Mouse (Mus musculus): ENCODE data around the gene Hivep3.

Hivep3 gene

GRCm38 (mm10) chr4:119751408-119752006 lies 17.9 kb downstream of the Hivep3 start:
- in situ Hi-C loops (cut with MboI; ENCODE audit: low pct_unique_long_range_greater_than_20kb in 1 of 2, low sequenced_read_pairs in 2 of 2, unreplicated experiment in 1 of 2): no loop called here

DNA sequence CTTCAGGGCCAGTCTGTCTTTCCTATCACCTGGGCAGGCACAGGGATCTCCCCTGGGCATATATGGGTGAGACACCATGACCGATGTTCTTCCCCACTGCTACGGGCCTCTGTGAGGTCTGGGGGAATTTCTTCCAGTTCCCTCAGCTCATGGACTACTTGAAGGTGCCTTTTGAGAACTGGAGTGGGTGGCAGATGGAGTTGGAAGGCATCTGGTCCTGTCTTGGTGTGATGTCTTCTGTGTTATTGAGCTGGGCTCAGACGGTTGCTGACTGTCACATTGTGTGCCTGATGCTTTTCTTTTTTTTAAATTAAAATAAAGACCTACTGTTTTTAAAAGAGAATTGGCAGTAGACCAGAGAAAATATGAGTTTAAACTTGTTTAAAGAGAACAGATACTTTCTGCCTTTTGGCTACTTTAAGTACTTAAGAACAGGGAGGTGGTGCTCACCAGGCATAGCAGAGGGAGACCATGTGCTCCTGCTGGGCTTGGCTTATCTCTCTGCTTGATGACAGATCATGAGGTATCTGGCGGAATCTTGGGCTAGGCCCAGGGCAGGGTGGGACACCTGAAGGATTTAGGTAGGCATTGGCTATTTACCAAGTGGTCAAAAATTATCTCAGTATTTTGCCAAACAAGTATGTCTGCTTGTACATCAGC lies 26.1 kb downstream of the Hivep3 start:
- in situ Hi-C loops (cut with MboI; ENCODE audit: low pct_unique_long_range_greater_than_20kb in 1 of 2, low sequenced_read_pairs in 2 of 2, unreplicated experiment in 1 of 2): no loop called here

GRCm38 (mm10) chr4:119760820-119761219 lies 27.2 kb downstream of the Hivep3 start:
- in situ Hi-C loops (cut with MboI; ENCODE audit: low pct_unique_long_range_greater_than_20kb in 1 of 2, low sequenced_read_pairs in 2 of 2, unreplicated experiment in 1 of 2): no loop called here

DNA sequence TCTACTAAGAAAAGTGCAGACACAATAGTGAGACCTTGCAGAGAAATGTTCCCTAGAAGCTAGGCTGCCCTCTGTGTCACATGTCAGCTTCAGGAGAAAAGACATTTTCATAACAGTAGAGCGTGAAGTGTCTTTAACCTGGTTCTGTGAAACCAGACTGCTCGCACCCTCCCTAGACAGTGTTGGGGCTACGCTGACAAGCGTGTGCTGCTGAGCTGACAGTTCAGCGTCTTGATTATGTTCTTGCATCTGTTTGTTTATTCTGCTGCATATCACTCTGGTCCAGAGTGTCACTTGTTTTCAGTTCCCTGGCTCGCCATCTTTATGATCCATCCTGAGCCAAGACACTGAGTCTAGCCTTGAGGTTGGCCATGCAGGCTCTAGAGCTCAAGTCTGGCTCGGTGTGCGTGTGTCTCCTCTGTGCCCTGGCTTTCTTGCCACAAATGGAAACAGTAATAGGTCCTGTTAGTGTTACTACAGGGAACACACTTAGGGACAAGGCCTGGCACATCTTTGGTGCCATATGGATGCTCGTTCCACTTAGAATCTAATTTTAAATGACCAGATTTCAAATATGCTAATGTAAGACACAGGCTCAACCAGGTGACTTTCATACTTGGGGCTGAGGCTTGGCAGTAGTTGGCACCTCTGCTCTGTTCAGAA lies 28.0 kb downstream of the Hivep3 start:
- in situ Hi-C loops (cut with MboI; ENCODE audit: low pct_unique_long_range_greater_than_20kb in 1 of 2, low sequenced_read_pairs in 2 of 2, unreplicated experiment in 1 of 2): no loop called here

GRCm38 (mm10) chr4:119762171-119762570 lies 28.6 kb downstream of the Hivep3 start:
- in situ Hi-C loops (cut with MboI; ENCODE audit: low pct_unique_long_range_greater_than_20kb in 1 of 2, low sequenced_read_pairs in 2 of 2, unreplicated experiment in 1 of 2): no loop called here

- in situ Hi-C loops (cut with MboI; ENCODE audit: low pct_unique_long_range_greater_than_20kb in 1 of 2, low sequenced_read_pairs in 2 of 2, unreplicated experiment in 1 of 2): no loop called here
These were observed 34.5 kb downstream of the Hivep3 start for GRCm38 (mm10) chr4:119768046-119768445.

GRCm38 (mm10) chr4:119775913-119776312 lies 42.3 kb downstream of the Hivep3 start:
- in situ Hi-C loops (cut with MboI; ENCODE audit: low pct_unique_long_range_greater_than_20kb in 1 of 2, low sequenced_read_pairs in 2 of 2, unreplicated experiment in 1 of 2): no loop called here

DNA sequence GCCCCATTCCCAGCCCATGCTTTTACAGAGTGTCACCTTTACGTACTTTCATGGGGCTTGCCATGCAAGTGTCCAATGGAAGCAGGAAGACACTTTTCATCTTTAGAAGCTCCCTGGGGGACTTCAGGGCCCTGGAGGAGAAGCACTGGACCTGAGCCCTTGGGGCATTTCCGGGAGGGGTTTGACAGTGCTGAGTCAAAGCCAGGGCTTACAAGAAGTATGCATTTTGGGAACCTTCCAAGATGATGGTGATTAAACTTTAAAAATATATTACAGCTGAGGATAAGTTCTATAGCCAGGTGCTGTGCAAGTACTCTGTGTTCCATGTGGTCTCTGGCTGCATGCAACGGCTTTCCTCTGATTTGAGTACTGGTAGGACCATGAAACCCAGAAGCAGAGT lies 43.6 kb downstream of the Hivep3 start:
- in situ Hi-C loops (cut with MboI; ENCODE audit: low pct_unique_long_range_greater_than_20kb in 1 of 2, low sequenced_read_pairs in 2 of 2, unreplicated experiment in 1 of 2): no loop called here

DNA sequence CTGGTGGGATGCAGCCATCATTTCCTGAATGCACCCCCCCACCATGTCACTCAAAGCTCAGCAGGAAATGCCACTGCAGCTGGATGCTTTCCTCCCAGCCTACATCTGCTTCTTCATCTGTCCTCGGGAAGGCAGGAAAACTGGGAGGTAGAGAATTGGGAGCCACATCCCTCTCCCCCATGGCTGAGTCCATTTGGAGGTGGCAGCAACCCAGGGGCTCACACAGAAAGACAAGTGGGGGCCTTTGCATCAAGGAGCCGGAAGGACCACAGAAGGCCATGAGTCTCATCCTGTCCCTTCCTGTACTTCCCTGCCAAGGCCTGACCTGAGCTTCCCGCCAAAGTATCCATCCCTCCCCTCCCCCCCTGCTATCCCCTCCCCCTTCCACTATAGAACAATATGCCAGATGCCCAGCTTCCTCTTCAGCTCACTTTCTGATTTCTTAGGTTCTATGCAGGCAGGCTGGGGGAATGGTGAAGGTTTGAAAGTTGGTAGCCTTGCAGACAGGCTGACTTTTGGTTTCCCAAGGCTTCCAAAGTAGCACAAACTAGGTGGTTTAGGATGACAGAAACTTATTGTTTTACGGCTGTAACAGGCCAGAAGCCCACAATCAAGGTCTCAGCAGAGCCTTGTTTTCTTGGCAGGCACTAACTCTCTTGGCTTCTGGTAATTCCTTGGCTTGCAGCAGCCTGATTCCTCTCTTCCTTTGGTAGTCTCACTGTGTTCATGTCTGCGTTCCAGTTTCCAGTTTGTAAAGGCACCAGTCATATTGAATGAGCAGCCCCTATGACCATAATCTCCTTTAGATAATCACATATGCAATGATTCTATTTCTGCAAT lies 46.2 kb downstream of the Hivep3 start:
- in situ Hi-C loops (cut with MboI; ENCODE audit: low pct_unique_long_range_greater_than_20kb in 1 of 2, low sequenced_read_pairs in 2 of 2, unreplicated experiment in 1 of 2): no loop called here

DNA sequence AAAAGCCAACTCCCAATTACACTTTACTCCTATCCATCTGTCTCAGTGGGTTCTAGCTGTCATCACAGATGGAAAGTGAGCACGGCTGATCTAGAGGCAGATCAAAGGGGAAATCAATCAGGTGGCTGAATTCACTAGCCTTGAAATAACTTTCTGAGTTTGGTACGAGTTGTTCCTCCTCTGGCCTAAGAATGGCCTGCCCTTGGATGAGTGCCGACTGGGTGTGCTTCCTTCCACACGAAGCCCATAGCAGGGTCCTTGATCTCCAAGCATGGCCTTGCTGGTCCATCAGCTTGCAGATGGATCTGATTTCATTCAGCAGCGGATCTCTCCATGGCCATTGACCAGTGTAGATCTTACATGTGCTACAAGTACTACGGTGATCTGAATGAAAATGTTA lies 47.3 kb downstream of the Hivep3 start:
- in situ Hi-C loops (cut with MboI; ENCODE audit: low pct_unique_long_range_greater_than_20kb in 1 of 2, low sequenced_read_pairs in 2 of 2, unreplicated experiment in 1 of 2): no loop called here

GRCm38 (mm10) chr4:119784959-119785358 lies 51.4 kb downstream of the Hivep3 start:
- in situ Hi-C loops (cut with MboI; ENCODE audit: low pct_unique_long_range_greater_than_20kb in 1 of 2, low sequenced_read_pairs in 2 of 2, unreplicated experiment in 1 of 2): no loop called here

GRCm38 (mm10) chr4:119786307-119786706 lies 52.7 kb downstream of the Hivep3 start:
- in situ Hi-C loops (cut with MboI; ENCODE audit: low pct_unique_long_range_greater_than_20kb in 1 of 2, low sequenced_read_pairs in 2 of 2, unreplicated experiment in 1 of 2): no loop called here

DNA sequence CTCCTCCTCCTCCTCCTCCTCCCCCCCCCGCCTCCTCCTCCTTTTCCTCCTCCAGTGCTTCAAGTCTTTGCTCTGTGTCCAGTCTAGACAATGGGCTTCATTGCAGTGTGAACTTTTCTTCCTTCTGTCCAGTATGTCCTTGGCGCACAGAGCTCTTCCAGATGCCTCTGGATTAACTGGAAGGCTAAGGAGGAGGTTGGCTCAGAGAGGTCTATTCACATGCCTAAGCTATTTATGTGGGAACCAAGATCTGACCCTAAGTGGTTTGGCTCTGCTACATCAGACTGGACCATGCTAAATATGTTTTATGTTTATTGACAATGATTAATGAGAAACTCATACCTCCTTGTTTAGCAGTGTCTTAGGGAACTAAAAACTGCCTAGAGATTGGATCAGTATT lies 53.1 kb downstream of the Hivep3 start:
- in situ Hi-C loops (cut with MboI; ENCODE audit: low pct_unique_long_range_greater_than_20kb in 1 of 2, low sequenced_read_pairs in 2 of 2, unreplicated experiment in 1 of 2): no loop called here

- in situ Hi-C loops (cut with MboI; ENCODE audit: low pct_unique_long_range_greater_than_20kb in 1 of 2, low sequenced_read_pairs in 2 of 2, unreplicated experiment in 1 of 2): no loop called here
These were observed 55.2 kb downstream of the Hivep3 start for GRCm38 (mm10) chr4:119788746-119789145.

- in situ Hi-C loops (cut with MboI; ENCODE audit: low pct_unique_long_range_greater_than_20kb in 1 of 2, low sequenced_read_pairs in 2 of 2, unreplicated experiment in 1 of 2): no loop called here
These were observed 56.0 kb downstream of the Hivep3 start for GRCm38 (mm10) chr4:119789495-119790148.

- in situ Hi-C loops (cut with MboI; ENCODE audit: low pct_unique_long_range_greater_than_20kb in 1 of 2, low sequenced_read_pairs in 2 of 2, unreplicated experiment in 1 of 2): no loop called here
These were observed 65.3 kb downstream of the Hivep3 start for GRCm38 (mm10) chr4:119798891-119799290.

DNA sequence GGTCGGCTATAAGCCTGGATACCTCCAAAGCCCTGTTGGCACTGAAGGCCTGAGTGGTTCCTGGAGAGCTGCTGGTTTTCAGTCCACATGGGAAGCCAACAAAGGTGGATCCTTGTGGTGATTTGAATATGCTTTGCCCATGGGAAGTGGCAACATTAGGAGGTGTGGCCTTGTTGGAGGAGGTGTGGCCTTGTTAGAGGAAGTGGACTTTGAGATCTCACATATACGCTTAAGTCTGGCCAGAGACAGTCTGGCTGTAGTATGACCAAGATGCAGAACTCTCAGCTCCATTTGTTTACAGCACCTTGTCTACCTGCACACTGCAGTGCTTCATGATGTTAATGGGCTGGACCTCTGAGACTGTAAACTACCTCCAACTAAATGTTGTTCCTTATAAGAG lies 73.0 kb downstream of the Hivep3 start:
- in situ Hi-C loops (cut with MboI; ENCODE audit: low pct_unique_long_range_greater_than_20kb in 1 of 2, low sequenced_read_pairs in 2 of 2, unreplicated experiment in 1 of 2): no loop called here

DNA sequence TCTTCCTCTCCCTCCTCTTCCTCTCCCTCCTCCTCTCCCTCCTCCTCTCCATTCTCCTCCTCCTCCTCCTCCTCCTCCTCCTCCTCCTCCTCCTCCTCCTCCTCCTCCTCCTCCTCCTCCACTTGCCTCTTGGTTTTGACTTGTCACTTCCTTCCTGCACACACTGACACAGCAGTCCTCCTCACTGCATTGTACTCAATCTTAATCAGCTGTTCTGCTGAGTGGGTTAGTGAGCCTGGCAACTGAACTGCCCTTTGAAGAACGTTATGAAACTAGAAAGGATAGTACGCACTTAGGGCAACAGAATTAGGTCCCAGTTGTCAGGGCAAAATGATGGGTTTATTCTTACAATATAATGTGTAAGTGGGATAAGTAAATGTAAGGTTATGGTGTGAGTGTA lies 73.8 kb downstream of the Hivep3 start:
- in situ Hi-C loops (cut with MboI; ENCODE audit: low pct_unique_long_range_greater_than_20kb in 1 of 2, low sequenced_read_pairs in 2 of 2, unreplicated experiment in 1 of 2): no loop called here

GRCm38 (mm10) chr4:119809245-119809644 lies 75.7 kb downstream of the Hivep3 start:
- in situ Hi-C loops (cut with MboI; ENCODE audit: low pct_unique_long_range_greater_than_20kb in 1 of 2, low sequenced_read_pairs in 2 of 2, unreplicated experiment in 1 of 2): no loop called here

All from mouse embryonic stem cell (cell line).